Mouse (Mus musculus): ENCODE data around the gene Tgfb3. TPM values are rescaled to one million over a fixed set of nuclear protein-coding genes. Genes with fewer than 3 reads are reported as not detected.

Tgfb3 gene
- polyA plus RNA-seq, 1 experiment from 2014 or later, result 27.0 TPM

GRCm38 (mm10) chr12:86086550-86086949 is 7.7 kb upstream of the Tgfb3 start:
- Histone ChIP-seq H3K27me3 (ENCODE audit: insufficient read depth, low read length) (no peaks in the 10 kb centered on the region), H3K27ac (ENCODE audit: low read length) (no peak overlapping the region), H3K36me3 (ENCODE audit: insufficient read depth, low read length) (peaks cover 3% of the 10 kb centered on the region; the same call in 1 of the 2 replicates), H3K9me3 (ENCODE audit: low read length) (no peaks in the 10 kb centered on the region), H3K4me2 (replicated peaks; ENCODE audit: low read depth, low read length) (no peak overlapping the region), H3K4me3 (ENCODE audit: low read length) (no peak overlapping the region), H3K9ac (replicated peaks; ENCODE audit: low read length) (no peak overlapping the region), H3K4me1 (ENCODE audit: insufficient read depth, low read length) (peaks cover 7% of the 10 kb centered on the region; the same call in 1 of the 2 replicates)
- ATAC-seq (ENCODE audit: low FRiP score, low TSS enrichment), result no peak
- WGBS, result 76% methylated on average over 8 of the region's 8 CpGs

DNA sequence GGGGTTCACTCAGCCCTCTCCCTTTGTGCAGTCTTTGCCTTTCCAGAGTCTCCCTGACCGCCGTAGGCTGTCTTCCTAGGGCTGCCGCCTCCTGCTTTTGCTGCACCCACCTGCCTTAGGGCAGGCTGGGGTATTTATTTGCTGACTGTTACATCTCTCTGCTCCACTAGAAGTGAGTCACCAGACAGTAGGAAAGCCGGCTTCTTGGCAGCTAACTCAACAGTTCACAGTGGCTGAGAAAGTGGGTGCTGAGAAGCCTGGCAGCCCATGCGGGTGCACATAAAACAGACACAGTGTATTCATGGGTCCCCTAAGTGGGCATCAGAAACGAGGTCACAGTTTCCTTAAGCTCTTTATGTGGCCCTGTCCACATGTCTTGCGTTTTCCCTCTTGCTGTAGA is 7.0 kb upstream of the Tgfb3 start:
- Histone ChIP-seq H3K4me2 (replicated peaks; ENCODE audit: low read depth, low read length) (no peak overlapping the region), H3K27me3 (ENCODE audit: insufficient read depth, low read length) (0 out of 2 replicates have a peak, but pooled peaks cover 4% of the 10 kb centered on the region), H3K27ac (ENCODE audit: low read length) (no peak overlapping the region), H3K4me3 (ENCODE audit: low read length) (no peak overlapping the region), H3K4me1 (ENCODE audit: insufficient read depth, low read length) (peaks cover 6% of the 10 kb centered on the region; the same call in 1 of the 2 replicates), H3K36me3 (ENCODE audit: insufficient read depth, low read length) (peaks cover 3% of the 10 kb centered on the region; the same call in 1 of the 2 replicates), H3K9ac (replicated peaks; ENCODE audit: low read length) (no peak overlapping the region), H3K9me3 (ENCODE audit: low read length) (no peaks in the 10 kb centered on the region)
- no peak for ATAC-seq (ENCODE audit: low FRiP score, low TSS enrichment)
- WGBS, result 93% methylated on average over 7 of the region's 7 CpGs

- H3K4me2 ChIP-seq (replicated peaks; ENCODE audit: low read depth, low read length), result peak within 1 kb of the TSS; percentile 59
- WGBS, result under 1% methylated on average over 35 of the region's 35 CpGs
These were observed 3.7 kb upstream of the Tgfb3 start, which contains the start of gene Ift43 for GRCm38 (mm10) chr12:86082481-86083012. Ift43 (plus strand) TSS chr12:86082541.

GRCm38 (mm10) chr12:86079202-86079667 is 394 bp upstream of the Tgfb3 start:
- WGBS, result under 1% methylated on average over 31 of the region's 31 CpGs
- H3K27ac ChIP-seq (ENCODE audit: low read length), result peak overlapping the region; percentile 96
- H3K4me3 ChIP-seq (ENCODE audit: low read length), result peak overlapping the region; percentile 61
- H3K4me2 ChIP-seq (replicated peaks; ENCODE audit: low read depth, low read length), result peak overlapping the region; percentile 88
- peak; percentile 77 for ATAC-seq (ENCODE audit: low FRiP score, low TSS enrichment)
- H3K36me3 ChIP-seq (ENCODE audit: insufficient read depth, low read length), result no peaks in the 10 kb centered on the region
- H3K27me3 ChIP-seq (ENCODE audit: insufficient read depth, low read length), result 0 out of 2 replicates have a peak, but pooled peaks cover 4% of the 10 kb centered on the region
- peak overlapping the region; percentile 81 for H3K9ac ChIP-seq (replicated peaks; ENCODE audit: low read length)
- H3K9me3 ChIP-seq (ENCODE audit: low read length), result no peaks in the 10 kb centered on the region
- H3K4me1 ChIP-seq (ENCODE audit: insufficient read depth, low read length), result peaks cover 32% of the 10 kb centered on the region

More at GRCm38 (mm10) chr12:86082481-86083012, 3.7 kb upstream of the Tgfb3 start, which contains the start of gene Ift43:
- peaks cover 17% of the 10 kb centered on the region for H3K4me1 ChIP-seq (ENCODE audit: insufficient read depth, low read length)
- H3K9ac ChIP-seq (replicated peaks; ENCODE audit: low read length), result peak within 1 kb of the TSS; percentile 67
- ATAC-seq (ENCODE audit: low FRiP score, low TSS enrichment), result peak; percentile 55
- peak within 1 kb of the TSS; percentile 68 for H3K4me3 ChIP-seq (ENCODE audit: low read length)
- H3K9me3 ChIP-seq (ENCODE audit: low read length), result no peaks in the 10 kb centered on the region
- H3K36me3 ChIP-seq (ENCODE audit: insufficient read depth, low read length), result no peaks in the 10 kb centered on the region
- H3K27me3 ChIP-seq (ENCODE audit: insufficient read depth, low read length), result 0 out of 2 replicates have a peak, but pooled peaks cover 4% of the 10 kb centered on the region
- no peak within 1 kb of the TSS for H3K27ac ChIP-seq (ENCODE audit: low read length)

- 3% methylated on average over 9 of the region's 9 CpGs for WGBS
These were observed 677 bp downstream of the Tgfb3 start for GRCm38 (mm10) chr12:86078176-86078552.

GRCm38 (mm10) chr12:86077736-86078135 is 1.1 kb downstream of the Tgfb3 start:
- no peak for ATAC-seq (ENCODE audit: low FRiP score, low TSS enrichment)
- Histone ChIP-seq H3K27ac (ENCODE audit: low read length) (peak overlapping the region; percentile 96; the same call in 1 of the 2 replicates), H3K9ac (replicated peaks; ENCODE audit: low read length) (peak overlapping the region; percentile 81), H3K4me3 (ENCODE audit: low read length) (peak overlapping the region; percentile 61), H3K9me3 (ENCODE audit: low read length) (no peaks in the 10 kb centered on the region), H3K4me2 (replicated peaks; ENCODE audit: low read depth, low read length) (peak overlapping the region; percentile 88), H3K27me3 (ENCODE audit: insufficient read depth, low read length) (0 out of 2 replicates have a peak, but pooled peaks cover 4% of the 10 kb centered on the region), H3K36me3 (ENCODE audit: insufficient read depth, low read length) (no peaks in the 10 kb centered on the region), H3K4me1 (ENCODE audit: insufficient read depth, low read length) (peaks cover 26% of the 10 kb centered on the region)
- 16% methylated on average over 11 of the region's 11 CpGs for WGBS

More at GRCm38 (mm10) chr12:86078176-86078552, 677 bp downstream of the Tgfb3 start:
- Histone ChIP-seq H3K36me3 (ENCODE audit: insufficient read depth, low read length) (no peaks in the 10 kb centered on the region), H3K4me3 (ENCODE audit: low read length) (peak overlapping the region; percentile 61), H3K9me3 (ENCODE audit: low read length) (no peaks in the 10 kb centered on the region), H3K4me2 (replicated peaks; ENCODE audit: low read depth, low read length) (peak overlapping the region; percentile 88), H3K4me1 (ENCODE audit: insufficient read depth, low read length) (peaks cover 29% of the 10 kb centered on the region), H3K9ac (replicated peaks; ENCODE audit: low read length) (peak overlapping the region; percentile 81), H3K27ac (ENCODE audit: low read length) (peak overlapping the region; percentile 96), H3K27me3 (ENCODE audit: insufficient read depth, low read length) (0 out of 2 replicates have a peak, but pooled peaks cover 4% of the 10 kb centered on the region)
- no peak for ATAC-seq (ENCODE audit: low FRiP score, low TSS enrichment)

- peak overlapping the region; percentile 81 for H3K9ac ChIP-seq (replicated peaks; ENCODE audit: low read length)
- H3K4me1 ChIP-seq (ENCODE audit: insufficient read depth, low read length), result peaks cover 26% of the 10 kb centered on the region
- ATAC-seq (ENCODE audit: low FRiP score, low TSS enrichment), result no peak
- H3K27me3 ChIP-seq (ENCODE audit: insufficient read depth, low read length), result 0 out of 2 replicates have a peak, but pooled peaks cover 4% of the 10 kb centered on the region
- H3K36me3 ChIP-seq (ENCODE audit: insufficient read depth, low read length), result no peaks in the 10 kb centered on the region
- WGBS, result 15% methylated on average over 8 of the region's 8 CpGs
- peak overlapping the region; percentile 96; the same call in 1 of the 2 replicates for H3K27ac ChIP-seq (ENCODE audit: low read length)
- peak overlapping the region; percentile 61 for H3K4me3 ChIP-seq (ENCODE audit: low read length)
- H3K9me3 ChIP-seq (ENCODE audit: low read length), result no peaks in the 10 kb centered on the region
- peak overlapping the region; percentile 88 for H3K4me2 ChIP-seq (replicated peaks; ENCODE audit: low read depth, low read length)
These were observed 1.5 kb downstream of the Tgfb3 start for GRCm38 (mm10) chr12:86077322-86077721.

- 0 out of 2 replicates have a peak, but pooled peaks cover 4% of the 10 kb centered on the region for H3K27me3 ChIP-seq (ENCODE audit: insufficient read depth, low read length)
- H3K4me1 ChIP-seq (ENCODE audit: insufficient read depth, low read length), result peaks cover 26% of the 10 kb centered on the region
- H3K9me3 ChIP-seq (ENCODE audit: low read length), result no peaks in the 10 kb centered on the region
- H3K36me3 ChIP-seq (ENCODE audit: insufficient read depth, low read length), result 0 out of 2 replicates have a peak, but pooled peaks cover 2% of the 10 kb centered on the region
- H3K9ac ChIP-seq (replicated peaks; ENCODE audit: low read length), result peak overlapping the region; percentile 41
- H3K4me2 ChIP-seq (replicated peaks; ENCODE audit: low read depth, low read length), result peak overlapping the region; percentile 88
- no peak overlapping the region for H3K27ac ChIP-seq (ENCODE audit: low read length)
- H3K4me3 ChIP-seq (ENCODE audit: low read length), result peak overlapping the region; percentile 61
- WGBS, result 4% methylated on average over 13 of the region's 13 CpGs
- ATAC-seq (ENCODE audit: low FRiP score, low TSS enrichment), result no peak
These were observed 2.4 kb downstream of the Tgfb3 start for GRCm38 (mm10) chr12:86076321-86076901.

DNA sequence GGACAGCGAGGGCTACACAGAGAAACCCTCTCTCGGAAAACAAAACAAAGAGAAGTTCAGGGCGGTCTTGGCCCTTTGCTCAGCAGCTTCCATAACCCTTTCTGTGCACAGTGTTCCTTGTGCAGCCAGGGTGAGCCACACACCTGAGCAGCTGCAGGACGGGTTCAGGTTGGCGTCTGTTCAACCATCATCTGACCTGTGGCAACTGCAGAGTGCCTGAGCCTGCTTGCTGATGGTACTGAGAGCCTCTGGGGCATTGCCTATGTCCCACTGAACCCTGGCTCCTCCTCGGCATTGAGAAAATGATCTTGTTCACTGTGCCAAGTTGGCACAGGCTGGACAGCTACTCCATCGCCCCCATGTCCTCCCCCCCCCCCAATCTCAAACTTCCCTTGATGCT is 3.5 kb downstream of the Tgfb3 start:
- 84% methylated on average over 7 of the region's 7 CpGs for whole genome bisulfite sequencing
- 0 out of 2 replicates have a peak, but pooled peaks cover 2% of the 10 kb centered on the region for H3K36me3 ChIP-seq (ENCODE audit: insufficient read depth, low read length)
- H3K27ac ChIP-seq (ENCODE audit: low read length), result no peak overlapping the region
- peak overlapping the region; percentile 61; the same call in 1 of the 2 replicates for H3K4me3 ChIP-seq (ENCODE audit: low read length)
- no peak overlapping the region for H3K9ac ChIP-seq (replicated peaks; ENCODE audit: low read length)
- ATAC-seq (ENCODE audit: low FRiP score, low TSS enrichment), result no peak
- no peaks in the 10 kb centered on the region for H3K9me3 ChIP-seq (ENCODE audit: low read length)
- peak overlapping the region; percentile 88; the same call in 1 of the 2 replicates for H3K4me2 ChIP-seq (replicated peaks; ENCODE audit: low read depth, low read length)
- peaks cover 26% of the 10 kb centered on the region for H3K4me1 ChIP-seq (ENCODE audit: insufficient read depth, low read length)
- H3K27me3 ChIP-seq (ENCODE audit: insufficient read depth, low read length), result no peaks in the 10 kb centered on the region

Measured in kidney, embryonic 16.5 days (tissue).